Mouse (Mus musculus) MEL (cell line): ENCODE data around the gene Gm49601. TPM values are rescaled to one million over a fixed set of nuclear protein-coding genes. Genes with fewer than 3 reads are reported as not detected.

Source experiments
- DNase-seq: peaks from one replicate; pipeline ENCODE4 v3.0.0; 2011; ENCODE audit warnings: low read depth, low spot score
- H3K27ac ChIP-seq: 2 replicates; pipeline ENCODE4 v1.5.1; 2012; ENCODE audit warnings: low read depth, mild to moderate bottlenecking, control low read depth, low read length, moderate library complexity; ENCODE audit not compliant: control insufficient read depth
- H3K27me3 ChIP-seq, 2 experiments: fragments of 150-350 bp in 1 of 2; sonication (generic) in 1 of 2; 2 replicates each; pipeline ENCODE4 v1.6.1; 2012; ENCODE audit warnings: low read length in 2 of 2, mild to moderate bottlenecking in 2 of 2, improper control_type of control experiment in 1 of 2, moderate library complexity in 1 of 2; ENCODE audit not compliant: insufficient read depth in 2 of 2, control insufficient read depth in 1 of 2
- H3K36me3 ChIP-seq, 2 experiments: 2 replicates each; pipeline ENCODE4 v1.6.1; 2012 to 2014; ENCODE audit warnings: low read length in 2 of 2, improper control_type of control experiment in 1 of 2, inconsistent platforms in 1 of 2, mild to moderate bottlenecking in 1 of 2; ENCODE audit not compliant: insufficient read depth in 2 of 2, control insufficient read depth in 1 of 2
- H3K4me1 ChIP-seq, 2 experiments: fragments of 150-350 bp in 1 of 2; sonication (generic) in 1 of 2; 2 replicates each; pipeline ENCODE4 v1.6.1; 2012; ENCODE audit warnings: low read length in 2 of 2, improper control_type of control experiment in 1 of 2, mild to moderate bottlenecking in 1 of 2; ENCODE audit not compliant: insufficient read depth in 2 of 2, control insufficient read depth in 1 of 2
- H3K4me3 ChIP-seq, 2 experiments: fragments of 150-350 bp in 1 of 2; sonication (generic) in 1 of 2; 2 replicates each; pipeline ENCODE4 v1.5.1; 2012; ENCODE audit warnings: low read depth in 2 of 2, low read length in 2 of 2, mild to moderate bottlenecking in 2 of 2, moderate library complexity in 2 of 2, control low read depth in 1 of 2, improper control_type of control experiment in 1 of 2; ENCODE audit not compliant: control insufficient read depth in 1 of 2, insufficient read depth in 1 of 2
- H3K79me2 ChIP-seq: 2 replicates; pipeline ENCODE4 v1.6.1; 2012; ENCODE audit warnings: mild to moderate bottlenecking, low read length, moderate library complexity; ENCODE audit not compliant: control insufficient read depth, poor library complexity, insufficient read depth
- H3K9ac ChIP-seq: 2 replicates; pipeline ENCODE4 v1.6.1; 2012; ENCODE audit warnings: low read depth, mild to moderate bottlenecking, control low read depth, low read length, moderate library complexity; ENCODE audit not compliant: control insufficient read depth, poor library complexity, severe bottlenecking
- H3K9me3 ChIP-seq: fragments of 150-350 bp; sonication (generic); replicated peaks from 2 replicates; pipeline ENCODE4 v1.6.1; 2012; ENCODE audit warnings: mild to moderate bottlenecking, low read length, improper control_type of control experiment, moderate library complexity; ENCODE audit not compliant: insufficient read depth
- CHD1 ChIP-seq: IDR thresholded peaks from 2 replicates; pipeline ENCODE4 v1.6.1; 2012; ENCODE audit warnings: low read depth, mild to moderate bottlenecking, inconsistent platforms, low read length, improper control_type of control experiment
- CHD2 ChIP-seq: IDR thresholded peaks from 2 replicates; pipeline ENCODE4 v1.6.1; 2011; ENCODE audit warnings: low read length, improper control_type of control experiment
- EP300 ChIP-seq, 2 experiments: IDR thresholded peaks; 2 replicates each; pipeline ENCODE4 v1.6.1; 2011; ENCODE audit warnings: improper control_type of control experiment in 2 of 2, low read length in 2 of 2, low read depth in 1 of 2, mild to moderate bottlenecking in 1 of 2
- ETS1 ChIP-seq: IDR thresholded peaks from 2 replicates; pipeline ENCODE4 v1.6.1; 2012; ENCODE audit warnings: low read depth, mild to moderate bottlenecking, inconsistent platforms, low read length, improper control_type of control experiment, moderate library complexity
- GABPA ChIP-seq: IDR thresholded peaks from 2 replicates; pipeline ENCODE4 v1.6.1; 2012; ENCODE audit warnings: low read depth, mild to moderate bottlenecking, inconsistent platforms, low read length, improper control_type of control experiment, moderate library complexity
- GATA1 ChIP-seq: IDR thresholded peaks from 2 replicates; pipeline ENCODE4 v1.6.1; 2011; ENCODE audit warnings: low read depth, low read length, improper control_type of control experiment
- HCFC1 ChIP-seq: IDR thresholded peaks from 2 replicates; pipeline ENCODE4 v1.6.1; 2012; ENCODE audit warnings: low read depth, mild to moderate bottlenecking, inconsistent platforms, low read length, improper control_type of control experiment, moderate library complexity
- KAT2A ChIP-seq: conservative IDR thresholded peaks from 2 replicates; pipeline ENCODE4 v1.6.1; 2012; ENCODE audit warnings: low read depth, low read length, improper control_type of control experiment, inconsistent platforms
- MEF2A ChIP-seq: IDR thresholded peaks from 2 replicates; pipeline ENCODE4 v1.6.1; 2014; ENCODE audit warnings: low read depth, mild to moderate bottlenecking, inconsistent platforms, low read length, improper control_type of control experiment; ENCODE audit not compliant: poor library complexity, insufficient replicate concordance, severe bottlenecking; ENCODE audit errors: extremely low read depth
- MYB ChIP-seq: IDR thresholded peaks from 2 replicates; pipeline ENCODE4 v1.6.1; 2011; ENCODE audit warnings: mild to moderate bottlenecking, low read depth, low read length, improper control_type of control experiment
- POLR2A ChIP-seq, 2 experiments: IDR thresholded peaks; 2 replicates each; pipeline ENCODE4 v1.6.1; 2011 to 2012; ENCODE audit warnings: low read length in 2 of 2, mild to moderate bottlenecking in 2 of 2, control low read depth in 1 of 2, improper control_type of control experiment in 1 of 2, low read depth in 1 of 2, moderate library complexity in 1 of 2; ENCODE audit not compliant: control insufficient read depth in 1 of 2, insufficient read depth in 1 of 2, poor library complexity in 1 of 2
- POLR2AphosphoS2 ChIP-seq: IDR thresholded peaks from 2 replicates; pipeline ENCODE4 v1.6.1; 2011; ENCODE audit warnings: low read length, improper control_type of control experiment
- POLR2AphosphoS5 ChIP-seq: IDR thresholded peaks from 2 replicates; pipeline ENCODE4 v1.6.1; 2012; ENCODE audit warnings: low read depth, borderline replicate concordance, mild to moderate bottlenecking, inconsistent platforms, low read length, moderate library complexity, mixed read lengths
- RAD21 ChIP-seq: IDR thresholded peaks from 2 replicates; pipeline ENCODE4 v1.6.1; 2011; ENCODE audit warnings: mild to moderate bottlenecking, low read depth, low read length, improper control_type of control experiment
- RCOR1 ChIP-seq: IDR thresholded peaks from 2 replicates; pipeline ENCODE4 v1.6.1; 2012; ENCODE audit warnings: low read depth, mild to moderate bottlenecking, inconsistent platforms, low read length, improper control_type of control experiment
- TAL1 ChIP-seq: IDR thresholded peaks from 2 replicates; pipeline ENCODE4 v1.6.1; 2012; ENCODE audit warnings: mild to moderate bottlenecking, inconsistent platforms, low read length, moderate library complexity, mixed read lengths
- TBP ChIP-seq: IDR thresholded peaks from 2 replicates; pipeline ENCODE4 v1.8.0; 2011; ENCODE audit warnings: low read depth, low read length, improper control_type of control experiment
- TCF12 ChIP-seq: IDR thresholded peaks from 2 replicates; pipeline ENCODE4 v1.6.1; 2014; ENCODE audit warnings: low read depth, mild to moderate bottlenecking, inconsistent platforms, low read length, improper control_type of control experiment, moderate library complexity
- UBTF ChIP-seq: IDR thresholded peaks from 2 replicates; pipeline ENCODE4 v1.6.1; 2012; ENCODE audit warnings: low read depth, mild to moderate bottlenecking, inconsistent platforms, low read length, improper control_type of control experiment, moderate library complexity, borderline replicate concordance; ENCODE audit not compliant: insufficient read depth
- USF1 ChIP-seq: IDR thresholded peaks from 2 replicates; pipeline ENCODE4 v1.6.1; 2014; ENCODE audit warnings: low read depth, mild to moderate bottlenecking, inconsistent platforms, low read length, improper control_type of control experiment, moderate library complexity
- ZC3H11A ChIP-seq: IDR thresholded peaks from 2 replicates; pipeline ENCODE4 v1.6.1; 2012; ENCODE audit warnings: low read depth, mild to moderate bottlenecking, inconsistent platforms, low read length, improper control_type of control experiment
- ZKSCAN1 ChIP-seq: IDR thresholded peaks from 2 replicates; pipeline ENCODE4 v1.6.1; 2012; ENCODE audit warnings: low read depth, mild to moderate bottlenecking, inconsistent platforms, low read length, improper control_type of control experiment, moderate library complexity
- ZMIZ1 ChIP-seq: IDR thresholded peaks from 2 replicates; pipeline ENCODE4 v1.6.1; 2012; ENCODE audit warnings: low read depth, mild to moderate bottlenecking, inconsistent platforms, low read length, improper control_type of control experiment, moderate library complexity
- ZNF384 ChIP-seq: IDR thresholded peaks from 2 replicates; pipeline ENCODE4 v1.6.1; 2012; ENCODE audit warnings: low read depth, mild to moderate bottlenecking, inconsistent platforms, low read length, improper control_type of control experiment
- polyA plus RNA-seq, 2 experiments: library from polyadenylated mRNA; stranded (reverse) in 1 of 2; unstranded in 1 of 2; fragments of >175 nt in 1 of 2; fragments of >200 nt in 1 of 2; gene quantifications; 2 replicates each; pipeline versions ENCODE4 v1.2.1 to v1.2.4; 2012; ENCODE audit warnings: low replicate concordance in 2 of 2, low read depth in 1 of 2; ENCODE audit not compliant: insufficient read length in 2 of 2, insufficient read depth in 1 of 2, missing spikeins in 1 of 2
- total RNA-seq: library from RNA; depleted of rRNA; stranded (reverse); fragments of 300-350 nt; gene quantifications from 2 replicates; pipeline ENCODE4 v1.2.3, GENCODE M21; 2012

Gm49601 gene
- total and polyA plus RNA-seq, 3 experiments = 1.5 to 4.6 TPM; not detected in 1

DNA sequence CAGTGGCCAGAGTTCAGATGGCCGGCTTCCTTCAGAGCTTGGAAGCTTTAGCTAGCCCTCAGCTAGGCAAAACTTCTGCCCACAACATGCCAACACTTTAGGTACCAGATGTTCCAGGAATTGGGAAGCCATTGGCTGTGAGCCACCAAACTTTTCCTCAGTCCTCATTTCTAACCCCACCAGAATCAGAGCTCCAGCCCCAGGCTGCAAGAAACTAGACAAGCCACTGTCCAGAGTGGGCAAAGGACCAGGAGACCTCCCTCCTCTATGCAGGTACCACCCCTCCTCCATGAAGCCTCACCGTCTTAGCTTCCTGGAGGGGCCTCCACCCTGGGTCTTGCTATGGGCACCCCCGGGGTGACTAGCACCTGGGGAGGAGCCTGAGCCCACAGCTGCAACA is 936 bp upstream of the Gm49601 start:
- no peak overlapping the region for H3K9ac ChIP-seq
- H3K36me3 ChIP-seq = peaks cover 0 to 7% of the 10 kb centered on the region in 2 experiments; a peak in 2 of 4 replicates
- TF ChIP-seq KAT2A (no peak), POLR2AphosphoS2 (no peak)
- no peak overlapping the region for H3K4me3 ChIP-seq
- no peaks in the 10 kb centered on the region for H3K27me3 ChIP-seq
- no peaks in the 10 kb centered on the region for H3K9me3 ChIP-seq
- H3K79me2 ChIP-seq = peaks cover 1% of the 10 kb centered on the region; the same call in 1 of the 2 replicates
- H3K27ac ChIP-seq = no peak overlapping the region
- peaks cover 4 to 20% of the 10 kb centered on the region in 2 experiments for H3K4me1 ChIP-seq
- DNase-seq = no peak

DNA sequence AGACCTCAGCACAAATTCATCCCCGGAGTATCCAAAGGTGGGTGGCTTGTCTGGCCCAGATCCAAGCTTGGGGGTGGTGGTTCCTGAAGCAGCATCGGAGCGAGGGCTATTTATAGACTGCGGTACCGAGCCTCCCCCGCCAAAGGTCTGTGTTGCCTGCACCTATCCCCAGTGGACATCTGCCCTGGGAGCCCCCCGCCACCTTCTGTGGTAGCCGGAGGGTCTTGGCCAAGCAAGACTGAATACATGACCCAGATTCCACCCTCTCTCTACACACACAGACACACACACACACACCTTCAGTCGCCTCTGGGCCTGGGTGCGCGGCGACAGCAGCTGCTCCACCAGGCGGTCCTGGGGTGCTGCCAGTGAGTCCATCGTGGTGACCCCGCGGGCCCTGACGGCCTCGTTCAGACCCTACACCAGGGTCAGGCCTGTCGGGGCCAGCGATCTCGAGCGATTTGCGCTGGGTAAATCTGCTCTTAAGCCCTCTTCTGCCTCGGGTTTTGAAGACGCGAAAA is 376 bp downstream of the Gm49601 start:
- peak overlapping the region; percentile 66 for H3K9ac ChIP-seq

DNA sequence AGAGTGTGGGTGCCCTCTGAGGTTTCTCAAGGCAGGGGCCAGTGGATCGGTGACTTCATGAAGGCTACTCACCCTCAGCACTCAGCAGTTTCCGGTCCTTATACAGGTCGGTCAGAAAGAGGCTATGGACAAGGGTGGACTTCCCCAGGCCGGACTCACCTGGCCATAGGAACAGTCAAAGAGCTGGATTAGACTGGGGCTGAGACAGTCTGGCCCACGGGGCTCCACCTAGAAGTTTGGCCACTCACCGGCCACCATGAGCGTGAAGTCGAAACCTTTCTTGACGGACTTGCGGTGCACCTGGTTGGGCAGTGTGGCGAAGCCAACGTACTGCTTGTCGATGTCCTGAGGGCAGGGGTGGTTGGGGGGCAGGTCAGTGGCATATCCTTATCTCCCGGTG is 1.1 kb downstream of the Gm49601 start:
- no peak for DNase-seq
- no peaks in the 10 kb centered on the region for H3K9me3 ChIP-seq
- no peaks in the 10 kb centered on the region for H3K27me3 ChIP-seq
- no peak overlapping the region for H3K4me3 ChIP-seq
- no peak overlapping the region for H3K27ac ChIP-seq
- H3K9ac ChIP-seq = no peak overlapping the region
- peaks cover under 1 to 11% of the 10 kb centered on the region in 2 experiments for H3K4me1 ChIP-seq
- H3K36me3 ChIP-seq = peaks cover 0 to 5% of the 10 kb centered on the region in 2 experiments; a peak in 2 of 4 replicates
- peaks cover 1% of the 10 kb centered on the region; the same call in 1 of the 2 replicates for H3K79me2 ChIP-seq
- TF ChIP-seq USF1 = no peak
- no peak for TF ChIP-seq KAT2A
- no peak for TF ChIP-seq CHD2
- TF ChIP-seq TAL1 = no peak
- TF ChIP-seq UBTF = no peak
- no peak for TF ChIP-seq ZC3H11A
- TF ChIP-seq ZKSCAN1 = no peak
- TF ChIP-seq GATA1 = no peak
- TF ChIP-seq HCFC1 = no peak
- no peak for TF ChIP-seq POLR2AphosphoS5
- no peak for TF ChIP-seq RCOR1
- no peak for TF ChIP-seq ZMIZ1
- TF ChIP-seq RAD21 = no peak
- no peak for TF ChIP-seq TBP
- TF ChIP-seq ETS1 = no peak
- no peak for TF ChIP-seq MYB
- TF ChIP-seq CHD1 = no peak
- no peak for TF ChIP-seq GABPA
- no peak for TF ChIP-seq TCF12
- TF ChIP-seq, all 39 proteins: peak for 0

More for the DNA sequence above, 376 bp downstream of the Gm49601 start:
- H3K4me3 ChIP-seq = peak overlapping the region in 1 of 2 experiments; percentile 38; a peak in 3 of 4 replicates
- peaks cover 1% of the 10 kb centered on the region; the same call in 1 of the 2 replicates for H3K79me2 ChIP-seq
- H3K4me1 ChIP-seq = peaks cover 4 to 18% of the 10 kb centered on the region in 2 experiments
- no peaks in the 10 kb centered on the region for H3K27me3 ChIP-seq
- TF ChIP-seq TAL1 = no peak
- TF ChIP-seq POLR2AphosphoS2 = no peak
- TF ChIP-seq GABPA = no peak
- no peak for TF ChIP-seq MEF2A
- TF ChIP-seq HCFC1 = no peak
- TF ChIP-seq RCOR1 = no peak
- no peak for TF ChIP-seq POLR2A (IDR thresholded peaks at IDR 0.05; ENCODE audit: control insufficient read depth in 1 of 2, insufficient read depth in 1 of 2, low read depth in 1 of 2, low read length in 2 of 2, poor library complexity in 1 of 2)
- no peak for TF ChIP-seq POLR2AphosphoS5
- TF ChIP-seq ZNF384 = no peak
- TF ChIP-seq EP300 (IDR thresholded peaks at IDR 0.05; ENCODE audit: low read depth in 1 of 2, low read length in 2 of 2) = no peak
- TF ChIP-seq ZKSCAN1 = no peak
- TF ChIP-seq RAD21 = no peak
- no peaks in the 10 kb centered on the region for H3K9me3 ChIP-seq
- no peak overlapping the region for H3K27ac ChIP-seq
- no peak for DNase-seq
- peaks cover 0 to 6% of the 10 kb centered on the region in 2 experiments; a peak in 2 of 4 replicates for H3K36me3 ChIP-seq
